Mouse (Mus musculus): ENCODE measurements around the gene Atp2c2. TPM values are rescaled to one million over a fixed set of nuclear protein-coding genes. Genes with fewer than 3 reads are reported as not detected.

The Atp2c2 gene
- polyA plus RNA-seq, 1 experiment from 2014 or later = 0.71 TPM

DNA sequence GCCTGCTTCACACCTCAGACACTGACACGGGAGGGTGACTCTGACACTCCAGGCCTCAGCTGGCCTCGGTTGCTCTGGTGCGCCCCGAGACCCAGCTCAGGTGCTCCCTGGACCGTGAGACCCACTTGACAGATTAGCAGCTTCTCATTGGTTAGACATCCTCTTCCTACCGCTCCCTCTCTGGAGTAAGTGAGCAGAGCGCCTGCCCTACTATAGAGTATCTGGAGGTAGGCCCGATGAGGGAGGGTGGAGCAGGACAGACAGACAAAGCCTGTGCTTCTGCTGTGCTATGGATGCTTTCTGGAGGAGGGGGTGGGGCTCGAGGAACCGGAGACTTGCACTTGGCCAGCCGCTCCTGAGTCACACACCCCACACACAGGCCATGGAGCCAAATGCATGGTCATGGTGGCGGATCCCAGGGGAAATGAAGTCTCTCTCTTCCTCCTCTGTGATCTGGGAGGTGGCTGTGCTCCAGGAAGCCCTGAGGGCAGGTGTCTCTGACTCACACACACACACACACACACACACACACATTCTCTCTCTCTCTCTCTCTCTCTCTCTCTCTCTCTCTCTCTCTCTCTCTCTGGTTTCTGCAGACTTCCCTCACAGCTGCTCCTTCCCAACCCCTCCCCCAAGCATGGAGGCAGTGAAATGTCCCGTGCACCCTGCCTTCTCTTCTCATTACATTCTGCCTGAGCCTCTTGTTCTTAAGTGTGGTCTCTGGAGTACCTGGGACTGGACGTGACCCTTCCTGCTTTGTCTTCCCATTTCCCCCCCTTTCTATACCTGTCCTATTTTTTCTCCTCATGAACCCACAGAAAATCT is 9.3 kb downstream of the Atp2c2 start:
- H3K9ac ChIP-seq (ENCODE audit: low read length) = no peak overlapping the region
- H3K4me3 ChIP-seq (ENCODE audit: low read depth, low read length) = no peak overlapping the region
- H3K4me1 ChIP-seq (ENCODE audit: control insufficient read depth, insufficient read depth, low read length) = no peaks in the 10 kb centered on the region
- no peak overlapping the region for H3K4me2 ChIP-seq (ENCODE audit: low read depth, severe bottlenecking)
- ATAC-seq (ENCODE audit: insufficient number of reproducible peaks, low FRiP score, low TSS enrichment, low read depth) (0 out of 2 replicates have a peak, but pooled peaks have one; percentile 51), DNase-seq (ENCODE audit: low spot score) (no peak)
- H3K36me3 ChIP-seq (ENCODE audit: control insufficient read depth, insufficient read depth, low read length) = no peaks in the 10 kb centered on the region
- H3K27ac ChIP-seq (replicated peaks; ENCODE audit: low read depth, low read length) = no peak overlapping the region
- no peaks in the 10 kb centered on the region for H3K27me3 ChIP-seq (ENCODE audit: control insufficient read depth, insufficient read depth, low read length)
- no peaks in the 10 kb centered on the region for H3K9me3 ChIP-seq (ENCODE audit: control insufficient read depth, low read length)
- 66% methylated on average over 14 of the region's 14 CpGs for WGBS

DNA sequence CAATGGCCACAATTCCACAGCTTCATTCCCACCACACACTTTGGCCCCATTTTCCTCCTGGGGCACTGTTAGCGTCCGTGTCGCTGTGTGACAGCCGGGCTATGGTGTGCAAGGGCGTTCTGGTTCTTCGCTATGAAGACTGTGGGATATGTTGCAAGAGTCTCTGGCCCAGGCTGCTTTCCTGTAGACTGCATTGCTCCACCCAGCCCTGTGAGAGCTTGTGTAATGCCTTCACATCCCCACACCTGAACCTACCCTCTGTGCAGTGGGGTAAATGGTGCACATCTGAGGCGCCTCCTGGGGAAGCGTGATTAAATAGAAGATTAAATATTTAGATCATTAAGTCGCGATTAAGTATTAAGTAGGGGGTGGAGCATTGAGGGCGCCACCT is 9.9 kb downstream of the Atp2c2 start:
- Histone ChIP-seq H3K4me1 (ENCODE audit: control insufficient read depth, insufficient read depth, low read length) (no peaks in the 10 kb centered on the region), H3K4me2 (ENCODE audit: low read depth, severe bottlenecking) (no peak overlapping the region), H3K9me3 (ENCODE audit: control insufficient read depth, low read length) (no peaks in the 10 kb centered on the region), H3K9ac (ENCODE audit: low read length) (no peak overlapping the region), H3K4me3 (ENCODE audit: low read depth, low read length) (no peak overlapping the region), H3K36me3 (ENCODE audit: control insufficient read depth, insufficient read depth, low read length) (no peaks in the 10 kb centered on the region), H3K27ac (replicated peaks; ENCODE audit: low read depth, low read length) (no peak overlapping the region), H3K27me3 (ENCODE audit: control insufficient read depth, insufficient read depth, low read length) (no peaks in the 10 kb centered on the region)
- DNase-seq (ENCODE audit: low spot score) = no peak
- ATAC-seq (ENCODE audit: insufficient number of reproducible peaks, low FRiP score, low TSS enrichment, low read depth) = no peak
- 84% methylated on average over 11 of the region's 11 CpGs for WGBS

DNA sequence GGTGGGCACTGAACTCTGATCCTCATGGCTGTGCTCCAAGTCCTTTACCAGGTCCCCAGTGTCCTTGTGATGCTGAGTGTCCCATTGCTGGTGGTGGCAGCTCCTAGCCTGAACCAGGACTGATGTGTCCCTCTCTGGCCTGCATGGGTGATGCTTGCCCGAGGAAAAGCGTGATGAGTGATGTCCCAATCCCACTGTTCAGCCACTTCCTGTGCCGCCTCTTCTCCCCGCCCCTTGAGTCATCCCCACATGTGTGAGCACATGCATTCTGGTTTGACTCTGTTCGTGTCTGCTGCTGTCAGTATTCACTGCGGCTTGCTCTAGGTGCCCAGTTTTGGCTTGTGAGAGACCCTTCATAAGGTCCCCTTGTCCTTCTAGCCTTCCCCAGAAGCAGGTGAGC is 12.4 kb downstream of the Atp2c2 start:
- DNase-seq (ENCODE audit: low spot score) (no peak), ATAC-seq (ENCODE audit: insufficient number of reproducible peaks, low FRiP score, low TSS enrichment, low read depth) (no peak)
- H3K4me2 ChIP-seq (ENCODE audit: low read depth, severe bottlenecking) = no peak overlapping the region
- 75% methylated on average over 6 of the region's 6 CpGs for WGBS
- no peak overlapping the region for H3K4me3 ChIP-seq (ENCODE audit: low read depth, low read length)
- H3K27ac ChIP-seq (replicated peaks; ENCODE audit: low read depth, low read length) = no peak overlapping the region
- H3K27me3 ChIP-seq (ENCODE audit: control insufficient read depth, insufficient read depth, low read length) = no peaks in the 10 kb centered on the region
- H3K9ac ChIP-seq (ENCODE audit: low read length) = no peak overlapping the region
- H3K36me3 ChIP-seq (ENCODE audit: control insufficient read depth, insufficient read depth, low read length) = no peaks in the 10 kb centered on the region
- no peaks in the 10 kb centered on the region for H3K4me1 ChIP-seq (ENCODE audit: control insufficient read depth, insufficient read depth, low read length)
- H3K9me3 ChIP-seq (ENCODE audit: control insufficient read depth, low read length) = no peaks in the 10 kb centered on the region

DNA sequence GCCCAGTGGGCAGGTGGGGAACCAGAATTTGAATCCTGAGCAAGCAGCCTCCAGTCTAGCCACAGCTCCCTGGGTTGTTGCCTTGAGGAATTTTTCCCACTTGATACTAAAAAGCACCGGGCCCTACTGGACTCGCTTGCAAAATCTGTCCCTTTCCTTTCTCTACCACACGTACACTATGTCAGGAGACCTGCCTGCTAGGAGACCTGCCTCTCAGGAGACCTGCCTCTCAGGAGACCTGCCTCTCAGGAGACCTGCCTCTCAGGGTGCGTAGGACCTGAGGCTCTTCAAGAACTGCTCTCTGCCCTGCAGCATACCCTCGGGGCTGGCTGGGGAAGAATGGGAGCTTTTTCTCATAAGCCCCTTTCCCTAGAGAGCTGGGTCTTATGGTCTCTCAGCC is 13.6 kb downstream of the Atp2c2 start:
- 84% methylated on average over 5 of the region's 5 CpGs for WGBS

DNA sequence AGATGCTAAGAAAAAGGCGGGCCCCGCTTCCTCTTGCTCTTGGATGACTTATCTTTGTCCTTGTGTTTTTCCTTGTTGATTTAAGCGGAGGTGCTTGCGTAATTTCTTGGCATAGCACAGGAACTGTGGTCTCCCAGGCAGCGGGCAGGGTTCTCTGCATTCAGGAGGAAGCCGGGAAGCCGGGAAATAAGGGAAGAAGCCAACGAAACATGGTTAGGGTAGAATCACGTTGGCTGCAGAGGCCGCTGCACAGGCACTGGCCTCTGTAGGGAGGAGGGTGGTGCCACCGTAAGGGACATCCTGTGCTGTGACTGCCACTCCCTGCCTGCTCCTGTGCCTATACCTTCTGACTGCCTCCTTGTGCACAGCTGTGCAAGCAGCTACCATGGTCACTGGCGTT is 15.4 kb downstream of the Atp2c2 start:
- DNase-seq (ENCODE audit: low spot score) (no peak), ATAC-seq (ENCODE audit: insufficient number of reproducible peaks, low FRiP score, low TSS enrichment, low read depth) (no peak)
- H3K36me3 ChIP-seq (ENCODE audit: control insufficient read depth, insufficient read depth, low read length) = no peaks in the 10 kb centered on the region
- no peak overlapping the region for H3K9ac ChIP-seq (ENCODE audit: low read length)
- no peaks in the 10 kb centered on the region for H3K9me3 ChIP-seq (ENCODE audit: control insufficient read depth, low read length)
- 0 out of 2 replicates have a peak, but pooled peaks cover 5% of the 10 kb centered on the region for H3K4me1 ChIP-seq (ENCODE audit: control insufficient read depth, insufficient read depth, low read length)
- no peak overlapping the region for H3K4me3 ChIP-seq (ENCODE audit: low read depth, low read length)
- no peak overlapping the region for H3K4me2 ChIP-seq (ENCODE audit: low read depth, severe bottlenecking)
- H3K27ac ChIP-seq (replicated peaks; ENCODE audit: low read depth, low read length) = no peak overlapping the region
- 80% methylated on average over 12 of the region's 12 CpGs for WGBS
- no peaks in the 10 kb centered on the region for H3K27me3 ChIP-seq (ENCODE audit: control insufficient read depth, insufficient read depth, low read length)

More for the DNA sequence above, 13.6 kb downstream of the Atp2c2 start:
- Histone ChIP-seq H3K36me3 (ENCODE audit: control insufficient read depth, insufficient read depth, low read length) (no peaks in the 10 kb centered on the region), H3K9me3 (ENCODE audit: control insufficient read depth, low read length) (no peaks in the 10 kb centered on the region), H3K4me1 (ENCODE audit: control insufficient read depth, insufficient read depth, low read length) (no peaks in the 10 kb centered on the region), H3K4me2 (ENCODE audit: low read depth, severe bottlenecking) (no peak overlapping the region), H3K4me3 (ENCODE audit: low read depth, low read length) (no peak overlapping the region), H3K27me3 (ENCODE audit: control insufficient read depth, insufficient read depth, low read length) (no peaks in the 10 kb centered on the region), H3K9ac (ENCODE audit: low read length) (no peak overlapping the region), H3K27ac (replicated peaks; ENCODE audit: low read depth, low read length) (no peak overlapping the region)
- DNase-seq (ENCODE audit: low spot score) (no peak), ATAC-seq (ENCODE audit: insufficient number of reproducible peaks, low FRiP score, low TSS enrichment, low read depth) (no peak)

DNA sequence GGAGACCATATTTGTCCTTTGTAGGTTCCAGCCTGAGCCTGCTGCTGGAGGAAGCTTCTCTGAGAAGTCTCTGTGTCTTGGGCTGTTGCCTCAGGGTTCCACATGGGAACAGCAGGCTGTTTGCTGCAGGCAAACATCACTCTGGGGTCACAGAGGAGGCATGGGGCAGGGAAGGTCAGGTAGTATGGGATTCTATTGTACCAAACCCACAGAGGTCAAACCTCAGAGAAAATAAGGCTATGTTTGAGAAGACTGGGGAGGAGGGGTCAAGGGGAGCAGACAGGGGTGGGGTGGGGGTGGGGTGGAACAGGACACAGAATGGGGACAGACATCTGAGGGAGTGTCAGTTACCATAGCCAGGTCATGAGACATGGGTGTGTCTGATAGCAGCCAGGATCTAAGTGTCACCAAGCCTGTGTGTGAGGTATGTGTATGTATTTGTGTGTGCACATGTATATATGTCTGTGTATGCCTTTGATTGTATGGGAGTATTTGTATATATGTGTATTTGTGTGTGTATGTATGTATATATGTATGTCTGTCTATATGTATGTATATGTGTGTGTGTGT is 17.0 kb downstream of the Atp2c2 start:
- H3K27ac ChIP-seq (replicated peaks; ENCODE audit: low read depth, low read length) = no peak overlapping the region

DNA sequence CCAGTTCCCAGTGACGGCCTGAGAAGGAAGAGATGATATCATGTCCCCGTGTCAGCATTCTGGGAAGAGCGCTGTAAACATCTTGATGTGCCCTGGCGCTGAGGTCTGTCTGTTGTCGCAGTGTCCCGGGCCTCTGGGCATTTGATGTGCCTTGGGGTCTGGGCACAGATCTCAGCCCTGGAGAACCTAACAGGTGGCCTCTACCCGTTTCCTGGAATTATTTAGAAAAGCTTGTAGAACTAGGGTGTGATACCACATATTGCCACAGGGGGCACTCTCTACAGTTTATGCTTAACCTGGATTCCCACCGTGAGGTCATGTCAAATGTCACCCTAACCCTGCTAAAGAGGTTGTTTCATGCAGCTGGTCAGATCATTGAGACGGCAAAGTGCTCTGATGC is 18.0 kb downstream of the Atp2c2 start:
- no peak overlapping the region for H3K4me2 ChIP-seq (ENCODE audit: low read depth, severe bottlenecking)
- H3K36me3 ChIP-seq (ENCODE audit: control insufficient read depth, insufficient read depth, low read length) = no peaks in the 10 kb centered on the region
- H3K27me3 ChIP-seq (ENCODE audit: control insufficient read depth, insufficient read depth, low read length) = no peaks in the 10 kb centered on the region
- H3K4me1 ChIP-seq (ENCODE audit: control insufficient read depth, insufficient read depth, low read length) = 0 out of 2 replicates have a peak, but pooled peaks cover 5% of the 10 kb centered on the region
- H3K9me3 ChIP-seq (ENCODE audit: control insufficient read depth, low read length) = no peaks in the 10 kb centered on the region
- 62% methylated on average over 9 of the region's 9 CpGs for WGBS
- H3K9ac ChIP-seq (ENCODE audit: low read length) = no peak overlapping the region
- ATAC-seq (ENCODE audit: insufficient number of reproducible peaks, low FRiP score, low TSS enrichment, low read depth) (no peak), DNase-seq (ENCODE audit: low spot score) (peak; percentile 57)
- no peak overlapping the region for H3K27ac ChIP-seq (replicated peaks; ENCODE audit: low read depth, low read length)
- H3K4me3 ChIP-seq (ENCODE audit: low read depth, low read length) = no peak overlapping the region

More for the DNA sequence above, 17.0 kb downstream of the Atp2c2 start:
- H3K27me3 ChIP-seq (ENCODE audit: control insufficient read depth, insufficient read depth, low read length) = no peaks in the 10 kb centered on the region
- DNase-seq (ENCODE audit: low spot score) (no peak), ATAC-seq (ENCODE audit: insufficient number of reproducible peaks, low FRiP score, low TSS enrichment, low read depth) (no peak)
- no peaks in the 10 kb centered on the region for H3K9me3 ChIP-seq (ENCODE audit: control insufficient read depth, low read length)
- H3K9ac ChIP-seq (ENCODE audit: low read length) = no peak overlapping the region
- H3K4me2 ChIP-seq (ENCODE audit: low read depth, severe bottlenecking) = no peak overlapping the region
- no peak overlapping the region for H3K4me3 ChIP-seq (ENCODE audit: low read depth, low read length)
- 0 out of 2 replicates have a peak, but pooled peaks cover 5% of the 10 kb centered on the region for H3K4me1 ChIP-seq (ENCODE audit: control insufficient read depth, insufficient read depth, low read length)
- no peaks in the 10 kb centered on the region for H3K36me3 ChIP-seq (ENCODE audit: control insufficient read depth, insufficient read depth, low read length)

DNA sequence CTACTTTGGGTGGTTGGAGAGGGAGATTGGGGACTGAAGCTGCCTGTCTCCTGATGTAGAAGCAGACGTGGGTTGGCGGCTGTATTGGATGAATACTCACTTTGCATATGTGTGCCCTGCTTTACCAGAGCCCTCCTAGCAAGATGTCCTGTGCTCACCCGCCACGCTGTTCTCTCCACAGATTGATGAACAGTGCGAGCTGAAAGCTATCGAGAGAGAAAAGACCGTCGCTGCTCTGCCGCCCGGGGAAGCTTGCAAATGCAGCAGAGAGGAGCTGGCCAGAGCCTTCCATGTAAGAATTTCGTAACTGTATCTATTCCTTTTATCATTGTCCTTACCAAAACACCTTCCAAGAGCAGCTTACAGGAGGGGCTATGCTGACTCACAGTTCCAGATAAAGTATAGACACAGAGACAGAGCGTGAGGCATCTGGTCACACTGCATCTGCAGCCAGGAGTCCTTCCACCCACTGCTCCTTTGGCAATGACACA is 19.2 kb downstream of the Atp2c2 start:
- no peak overlapping the region for H3K9ac ChIP-seq (ENCODE audit: low read length)
- H3K4me2 ChIP-seq (ENCODE audit: low read depth, severe bottlenecking) = no peak overlapping the region
- no peak overlapping the region for H3K27ac ChIP-seq (replicated peaks; ENCODE audit: low read depth, low read length)
- DNase-seq (ENCODE audit: low spot score) (no peak), ATAC-seq (ENCODE audit: insufficient number of reproducible peaks, low FRiP score, low TSS enrichment, low read depth) (no peak)
- H3K9me3 ChIP-seq (ENCODE audit: control insufficient read depth, low read length) = no peaks in the 10 kb centered on the region
- H3K4me1 ChIP-seq (ENCODE audit: control insufficient read depth, insufficient read depth, low read length) = 0 out of 2 replicates have a peak, but pooled peaks cover 5% of the 10 kb centered on the region
- H3K4me3 ChIP-seq (ENCODE audit: low read depth, low read length) = no peak overlapping the region
- WGBS = 73% methylated on average over 12 of the region's 12 CpGs
- no peaks in the 10 kb centered on the region for H3K27me3 ChIP-seq (ENCODE audit: control insufficient read depth, insufficient read depth, low read length)
- no peaks in the 10 kb centered on the region for H3K36me3 ChIP-seq (ENCODE audit: control insufficient read depth, insufficient read depth, low read length)
